In genomic region chr12:54233794-54234193, GRCm38 (mm10) we compare ENCODE assay signal across 17 mouse cellular contexts.
"Had no signal": no experiment of that assay in that cellular context is flagged by ENCODE, and none has a peak within 500 bp of the region (broad histone marks: within the 10 kb centered on the region; RNA-seq: fewer than 3 reads in every experiment).

No protein-coding gene starts in this region.

- H3K9me3 ChIP-seq: lung, embryonic 15.5 days; megakaryocyte, embryonic 14.5 days; midbrain, embryonic 15.5 days; neural tube, embryonic 12.5 days; stomach, embryonic 15.5 days had no signal

- H3K4me1 ChIP-seq: lung, embryonic 15.5 days; midbrain, embryonic 15.5 days; stomach, embryonic 15.5 days had no signal

- H3K36me3 ChIP-seq: lung, embryonic 15.5 days; midbrain, embryonic 13.5 days; midbrain, embryonic 15.5 days; neural tube, embryonic 12.5 days; stomach, embryonic 15.5 days had no signal

- H3K4me2 ChIP-seq: lung, embryonic 15.5 days; midbrain, embryonic 11.5 days; midbrain, embryonic 13.5 days; midbrain, embryonic 15.5 days; neural tube, embryonic 12.5 days; stomach, embryonic 15.5 days had no signal

- H3K27ac ChIP-seq: lung, embryonic 15.5 days; macrophage; midbrain, embryonic 13.5 days; midbrain, embryonic 15.5 days; neural tube, embryonic 12.5 days; stomach, embryonic 15.5 days had no signal

- H3K4me3 ChIP-seq: lung, embryonic 15.5 days; megakaryocyte, embryonic 14.5 days; midbrain, embryonic 13.5 days; midbrain, embryonic 15.5 days; neural tube, embryonic 12.5 days; stomach, embryonic 15.5 days had no signal

- DNase-seq: liver, postnatal 0 days; lung, adult 2 months; lung, postnatal 14 days; lung, postnatal 36 days; right cerebral cortex, postnatal 14 days; thymus, adult 18-20 months; thymus, postnatal 25 days; thymus, postnatal 4 days had no signal

- H3K27me3 ChIP-seq: lung, embryonic 15.5 days; megakaryocyte, embryonic 14.5 days; midbrain, embryonic 13.5 days; midbrain, embryonic 15.5 days; neural tube, embryonic 12.5 days; stomach, embryonic 15.5 days had no signal

- H3K9ac ChIP-seq: liver, postnatal 0 days; lung, embryonic 15.5 days; midbrain, embryonic 13.5 days; midbrain, embryonic 15.5 days; neural tube, embryonic 12.5 days; stomach, embryonic 15.5 days had no signal

- ATAC-seq: liver, postnatal 0 days; lung, postnatal 0 days; midbrain, embryonic 13.5 days; midbrain, embryonic 15.5 days had no signal
